Mouse (Mus musculus): ENCODE data around the gene Klrk1.

GRCm38 (mm10) chr6:129608372-129608771, 15.3 kb downstream of the Klrk1 start:
- no peak for TF ChIP-seq CTCF (IDR thresholded peaks at IDR 0.05; ENCODE audit: extremely low read depth, insufficient read length, insufficient replicate concordance, low read depth, low read length)
- no peak for TF ChIP-seq POLR2A (IDR thresholded peaks at IDR 0.05; ENCODE audit: low read depth, low read length)
